Mouse (Mus musculus) liver, postnatal 0 days (tissue): ENCODE measurements around the gene Cnot6.

Experiments
- CTCF ChIP-seq: sonication (generic); IDR thresholded peaks from 2 replicates; pipeline ENCODE4 v1.5.1; 2016; ENCODE audit warnings: antibody characterized with exemption, low read depth
- EP300 ChIP-seq: IDR thresholded peaks from 2 replicates; pipeline ENCODE4 v1.6.1; 2016; ENCODE audit warnings: antibody characterized with exemption, low read depth, mild to moderate bottlenecking

DNA sequence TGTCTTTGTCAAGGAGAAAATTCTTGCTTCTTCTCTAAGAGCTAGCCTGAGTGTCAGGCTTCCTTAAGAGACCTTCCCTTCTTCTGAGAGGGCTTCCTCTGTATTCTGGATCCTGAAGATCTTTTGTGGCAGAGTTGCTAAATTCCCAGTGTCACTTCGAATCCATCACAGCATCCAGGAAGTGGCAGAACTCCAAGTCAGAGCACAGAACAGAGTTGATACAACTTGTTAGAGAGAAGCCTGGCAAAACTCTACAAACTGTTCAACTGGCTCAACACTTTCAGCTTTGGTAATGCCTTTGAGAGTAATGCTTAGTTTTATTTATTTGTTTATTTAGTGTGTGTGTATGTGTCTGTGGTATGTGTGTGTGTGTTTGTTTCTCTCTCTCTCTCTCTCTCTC is 25.1 kb upstream of the Cnot6 start:
- no peak for TF ChIP-seq EP300
- TF ChIP-seq CTCF: no peak
